Mouse (Mus musculus): ENCODE data around the gene Chd4.
"Not testable (repeated sequence)": the region's sequence is repeated elsewhere in the genome, so short reads cannot be mapped to it uniquely, and the experiment has no call there.

GRCm38 (mm10) chr6:125162615-125163305 lies 67.0 kb downstream of the Chd4 start:
- not testable (repeated sequence) for TF ChIP-seq EP300, CTCF (IDR thresholded peaks at IDR 0.05; ENCODE audit: low read depth)

Measured in liver, postnatal 0 days (tissue).